Mouse (Mus musculus): ENCODE results near the gene Nxpe2. TPM values are rescaled to one million over a fixed set of nuclear protein-coding genes. Genes with fewer than 3 reads are reported as not detected.

Gene Nxpe2
- total and polyA plus RNA-seq, 3 experiments, result 19.5 to 44.3 (median 30.5) TPM

DNA sequence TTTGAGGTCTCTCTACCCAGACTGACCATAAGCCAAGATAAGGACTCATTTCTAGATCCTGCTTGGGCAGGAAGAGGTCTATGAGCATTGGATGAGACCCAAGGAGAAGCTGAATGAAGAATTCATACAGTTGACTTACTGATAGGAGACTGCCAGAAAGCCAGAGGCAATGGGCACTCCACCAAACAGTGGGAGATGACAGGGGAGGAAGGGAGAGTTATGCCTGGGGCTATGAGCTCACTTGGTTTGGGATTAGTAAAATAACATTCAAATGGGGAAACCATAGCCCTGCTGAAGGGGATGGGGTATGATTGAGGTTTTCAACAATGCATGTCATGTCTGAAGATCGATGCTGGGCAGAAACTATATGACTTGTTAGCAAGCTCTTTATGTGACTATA lies 63.0 kb downstream of the Nxpe2 start:
- H3K4me1 ChIP-seq (ENCODE audit: control insufficient read depth in 1 of 2, insufficient read depth in 2 of 2), result no peaks in the 10 kb centered on the region
- H3K9ac ChIP-seq (ENCODE audit: insufficient read depth, low read depth), result no peak overlapping the region
- DNase-seq (ENCODE audit: extremely low read depth), result no peak
- H3K27ac ChIP-seq (ENCODE audit: insufficient read depth, low read depth), result no peak overlapping the region
- no peaks in the 10 kb centered on the region for H3K27me3 ChIP-seq (replicated peaks)
- no peaks in the 10 kb centered on the region for H3K36me3 ChIP-seq (replicated peaks in 1 of 2; ENCODE audit: control insufficient read depth in 1 of 2, insufficient read depth in 1 of 2, low read length in 1 of 2)
- H3K4me2 ChIP-seq (ENCODE audit: insufficient read depth, low read depth, poor library complexity, severe bottlenecking), result no peak overlapping the region
- in situ Hi-C loops (cut with MboI; ENCODE audit: low pct_ligation_motif_present, low pct_unique_long_range_greater_than_20kb, low sequenced_read_pairs), result no loop called here
- dilution Hi-C loops (cut with MboI; ENCODE audit: extremely low pct_ligation_motif_present, extremely low pct_unique_long_range_greater_than_20kb, low sequenced_read_pairs), result no loop called here
- TF ChIP-seq JUN (IDR thresholded peaks at IDR 0.05; ENCODE audit: insufficient read depth, low read depth, low read length) (no peak), CHD2 (IDR thresholded peaks at IDR 0.05; ENCODE audit: low read length) (no peak), RAD21 (IDR thresholded peaks at IDR 0.05; ENCODE audit: low read depth, low read length) (no peak), MAZ (IDR thresholded peaks at IDR 0.05; ENCODE audit: low read depth, low read length) (no peak)
- H3K79me2 ChIP-seq (replicated peaks; ENCODE audit: control insufficient read depth, extremely low read depth, insufficient read depth, poor library complexity, severe bottlenecking), result no peaks in the 10 kb centered on the region
- no peaks in the 10 kb centered on the region for H3K9me3 ChIP-seq (replicated peaks; ENCODE audit: low read length)
- H3K4me3 ChIP-seq (replicated peaks in 1 of 3; ENCODE audit: low read depth in 2 of 3, low read length in 2 of 3, poor library complexity in 1 of 3), result no peak overlapping the region

DNA sequence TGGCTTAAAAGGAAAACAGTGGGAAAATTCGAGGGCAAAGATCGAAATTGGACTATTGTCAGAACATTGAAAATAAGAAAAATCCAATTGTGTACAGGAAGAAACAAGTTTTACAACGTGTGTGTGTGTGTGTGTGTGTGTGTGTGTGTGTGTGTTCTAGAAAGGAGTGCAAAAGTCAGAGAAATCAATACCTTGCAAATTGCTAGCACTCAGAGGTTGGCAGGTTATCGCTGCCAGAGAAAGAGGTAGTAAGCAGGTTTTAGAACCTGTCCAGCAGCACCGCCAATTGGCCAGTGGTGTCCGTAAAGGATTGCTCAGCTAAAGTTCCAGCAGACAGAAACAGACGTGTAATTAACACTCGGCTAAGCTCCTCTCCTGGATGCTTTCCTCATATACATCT lies 69.0 kb downstream of the Nxpe2 start:
- H3K36me3 ChIP-seq (replicated peaks in 1 of 2; ENCODE audit: control insufficient read depth in 1 of 2, insufficient read depth in 1 of 2, low read length in 1 of 2), result no peaks in the 10 kb centered on the region
- TF ChIP-seq ZC3H11A (IDR thresholded peaks at IDR 0.05; ENCODE audit: low read depth, low read length) (no peak), HCFC1 (IDR thresholded peaks at IDR 0.05; ENCODE audit: low read depth, low read length) (no peak), JUND (conservative IDR thresholded peaks at IDR 0.05; ENCODE audit: low read depth, low read length) (no peak), IRF4 (IDR thresholded peaks at IDR 0.05; ENCODE audit: low read depth, low read length) (no peak), SMC3 (IDR thresholded peaks at IDR 0.05; ENCODE audit: low read depth, low read length) (no peak), JUN (IDR thresholded peaks at IDR 0.05; ENCODE audit: insufficient read depth, low read depth, low read length) (no peak), GABPA (IDR thresholded peaks at IDR 0.05; ENCODE audit: insufficient replicate concordance, low read depth, low read length) (no peak), PAX5 (IDR thresholded peaks at IDR 0.05; ENCODE audit: low read length) (no peak), BHLHE40 (IDR thresholded peaks at IDR 0.05; ENCODE audit: low read depth, low read length) (no peak), NELFE (IDR thresholded peaks at IDR 0.05; ENCODE audit: low read depth, low read length) (no peak), ETS1 (conservative IDR thresholded peaks at IDR 0.05; ENCODE audit: low read depth, low read length) (no peak)
- dilution Hi-C loops (cut with MboI; ENCODE audit: extremely low pct_ligation_motif_present, extremely low pct_unique_long_range_greater_than_20kb, low sequenced_read_pairs), result no loop called here
- no peaks in the 10 kb centered on the region for H3K4me1 ChIP-seq (ENCODE audit: control insufficient read depth in 1 of 2, insufficient read depth in 2 of 2)
- no peaks in the 10 kb centered on the region for H3K9me3 ChIP-seq (replicated peaks; ENCODE audit: low read length)
- DNase-seq (ENCODE audit: extremely low read depth), result no peak
- in situ Hi-C loops (cut with MboI; ENCODE audit: low pct_ligation_motif_present, low pct_unique_long_range_greater_than_20kb, low sequenced_read_pairs), result no loop called here
- H3K27me3 ChIP-seq (replicated peaks), result no peaks in the 10 kb centered on the region
- H3K4me2 ChIP-seq (ENCODE audit: insufficient read depth, low read depth, poor library complexity, severe bottlenecking), result no peak overlapping the region
- H3K4me3 ChIP-seq (replicated peaks in 1 of 3; ENCODE audit: low read depth in 2 of 3, low read length in 2 of 3, poor library complexity in 1 of 3), result no peak overlapping the region
- no peak overlapping the region for H3K27ac ChIP-seq (ENCODE audit: insufficient read depth, low read depth)
- H3K79me2 ChIP-seq (replicated peaks; ENCODE audit: control insufficient read depth, extremely low read depth, insufficient read depth, poor library complexity, severe bottlenecking), result no peaks in the 10 kb centered on the region
- no peak overlapping the region for H3K9ac ChIP-seq (ENCODE audit: insufficient read depth, low read depth)

DNA sequence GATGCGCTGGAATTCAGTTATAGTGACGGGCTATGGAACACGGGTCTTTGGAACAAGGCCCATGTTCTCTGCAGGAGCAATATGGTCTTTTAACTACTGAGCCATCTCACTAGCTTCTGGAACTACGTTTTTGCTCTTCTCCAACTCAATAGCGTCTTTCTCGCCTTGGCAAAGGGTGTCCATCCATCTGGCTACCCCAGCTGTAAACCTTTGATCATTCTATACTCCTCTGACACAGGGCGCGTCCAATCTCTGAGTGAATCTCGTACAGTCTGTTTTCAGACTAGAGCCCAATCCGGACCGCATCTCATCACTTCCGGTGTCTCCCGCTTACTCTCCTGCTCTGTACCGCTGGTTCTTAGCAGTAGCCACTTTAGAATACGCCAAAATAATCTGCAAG lies 76.4 kb downstream of the Nxpe2 start:
- no peak overlapping the region for H3K9ac ChIP-seq (ENCODE audit: insufficient read depth, low read depth)
- H3K4me3 ChIP-seq (replicated peaks in 1 of 3; ENCODE audit: low read depth in 2 of 3, low read length in 2 of 3, poor library complexity in 1 of 3), result no peak overlapping the region
- no peaks in the 10 kb centered on the region for H3K79me2 ChIP-seq (replicated peaks; ENCODE audit: control insufficient read depth, extremely low read depth, insufficient read depth, poor library complexity, severe bottlenecking)
- H3K9me3 ChIP-seq (replicated peaks; ENCODE audit: low read length), result peaks cover 3% of the 10 kb centered on the region
- in situ Hi-C loops (cut with MboI; ENCODE audit: low pct_ligation_motif_present, low pct_unique_long_range_greater_than_20kb, low sequenced_read_pairs) (loop anchor here (5.0 kb wide), 1 partner anchor 60 kb away; no protein-coding TSS in a partner anchor), dilution Hi-C loops (cut with MboI; ENCODE audit: extremely low pct_ligation_motif_present, extremely low pct_unique_long_range_greater_than_20kb, low sequenced_read_pairs) (no loop called here)
- no peak overlapping the region for H3K27ac ChIP-seq (ENCODE audit: insufficient read depth, low read depth)
- H3K27me3 ChIP-seq (replicated peaks), result no peaks in the 10 kb centered on the region
- no peaks in the 10 kb centered on the region for H3K36me3 ChIP-seq (replicated peaks in 1 of 2; ENCODE audit: control insufficient read depth in 1 of 2, insufficient read depth in 1 of 2, low read length in 1 of 2)
- TF ChIP-seq JUND (conservative IDR thresholded peaks at IDR 0.05; ENCODE audit: low read depth, low read length) (no peak), JUN (IDR thresholded peaks at IDR 0.05; ENCODE audit: insufficient read depth, low read depth, low read length) (no peak), TCF12 (IDR thresholded peaks at IDR 0.05; ENCODE audit: low read depth, low read length) (no peak)
- DNase-seq (ENCODE audit: extremely low read depth), result no peak
- H3K4me2 ChIP-seq (ENCODE audit: insufficient read depth, low read depth, poor library complexity, severe bottlenecking), result no peak overlapping the region
- H3K4me1 ChIP-seq (ENCODE audit: control insufficient read depth in 1 of 2, insufficient read depth in 2 of 2), result no peaks in the 10 kb centered on the region

Other genes starting within 250 kb of the Nxpe2 start
- gene Nxpe4, start 191.4 kb downstream of the Nxpe2 start, total RNA-seq (2012; rRNA removed), result 1.6 and 2.0 TPM in 2 replicates
- gene Nxpe4, start 191.4 kb downstream of the Nxpe2 start, total RNA-seq (2014; rRNA removed), result 4.8 and 4.9 TPM in 2 replicates
- gene Nxpe4, start 191.4 kb downstream of the Nxpe2 start, polyA plus RNA-seq (2012; ENCODE audit: insufficient read length, low read depth), result 7.3 and 9.6 TPM in 2 replicates
- 120 and 161 TPM in 2 replicates for gene Rexo2, start 127.2 kb upstream of the Nxpe2 start, total RNA-seq (2012; rRNA removed)
- gene Rexo2, start 127.2 kb upstream of the Nxpe2 start, total RNA-seq (2014; rRNA removed), result 108 and 112 TPM in 2 replicates
- 253 and 296 TPM in 2 replicates for gene Rexo2, start 127.2 kb upstream of the Nxpe2 start, polyA plus RNA-seq (2012; ENCODE audit: insufficient read length, low read depth)
- 73.4 and 80.6 TPM in 2 replicates for gene Rbm7, start 141.8 kb upstream of the Nxpe2 start, total RNA-seq (2012; rRNA removed)
- gene Rbm7, start 141.8 kb upstream of the Nxpe2 start, total RNA-seq (2014; rRNA removed), result 220 and 232 TPM in 2 replicates
- gene Rbm7, start 141.8 kb upstream of the Nxpe2 start, polyA plus RNA-seq (2012; ENCODE audit: insufficient read length, low read depth), result 91.9 and 92.2 TPM in 2 replicates
- gene Gm5617, start 142.0 kb upstream of the Nxpe2 start, total RNA-seq (2012; rRNA removed), result 15.3 and 35.2 TPM in 2 replicates
- 16.5 and 20.4 TPM in 2 replicates for gene Gm5617, start 142.0 kb upstream of the Nxpe2 start, total RNA-seq (2014; rRNA removed)
- 17.0 and 20.5 TPM in 2 replicates for gene Gm5617, start 142.0 kb upstream of the Nxpe2 start, polyA plus RNA-seq (2012; ENCODE audit: insufficient read length, low read depth)

Measured in CH12.LX (cell line).